Mouse (Mus musculus): ENCODE data around the gene Olfr355. TPM values are rescaled to one million over a fixed set of nuclear protein-coding genes. Genes with fewer than 3 reads are reported as not detected.

The Olfr355 gene
- not detected for total RNA-seq (2023)

DNA sequence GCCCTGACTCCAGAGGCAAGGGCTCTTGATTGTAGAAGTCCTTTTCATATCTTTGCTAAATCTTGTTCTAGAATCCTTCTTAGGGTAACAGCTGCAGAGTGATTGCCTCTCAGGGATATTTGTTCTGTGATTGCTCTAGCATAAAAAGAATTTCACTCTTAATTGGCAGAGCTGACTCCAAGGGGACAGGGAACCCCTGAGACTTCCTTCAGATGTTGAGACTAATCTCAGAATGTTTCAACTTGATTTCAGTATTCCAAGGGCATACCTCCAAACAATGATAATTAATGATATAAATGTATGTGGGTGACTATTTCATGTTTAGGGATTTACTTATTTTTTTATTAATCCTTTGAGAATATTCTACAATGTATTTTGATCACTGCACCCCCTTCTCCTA, at the start of gene Olfr355:
Gene Olfr355 (minus strand): TSS at position 101 of the 400 bp plus-strand sequence.

DNA sequence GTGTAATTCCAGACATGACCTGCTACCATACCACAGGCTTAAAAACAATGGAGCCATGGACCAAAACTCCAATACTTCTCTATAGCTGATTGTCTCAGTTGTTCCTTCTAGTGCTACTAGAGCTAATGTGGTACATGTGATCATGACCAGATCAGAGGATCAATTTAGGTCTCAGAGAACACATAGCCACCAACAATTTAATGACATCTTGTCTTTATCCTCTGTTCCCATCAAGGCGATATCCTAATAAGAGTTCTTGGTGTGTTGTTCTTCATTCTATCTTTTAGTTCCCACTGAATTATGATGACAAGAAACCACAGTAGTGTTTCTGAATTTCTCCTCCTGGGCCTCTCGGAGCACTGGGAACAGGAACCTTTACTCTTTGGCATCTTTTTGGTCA, 8.1 kb upstream of the Olfr355 start, which contains the start of gene Olfr356:
Gene Olfr356 (plus strand): TSS at position 301 of the 400 bp plus-strand sequence.

GRCm38 (mm10) chr2:36905380-36905779, 23.3 kb downstream of the Olfr355 start, which contains the start of gene Olfr354:
TSS of gene Olfr354 (plus strand) at chr2:36905680.

DNA sequence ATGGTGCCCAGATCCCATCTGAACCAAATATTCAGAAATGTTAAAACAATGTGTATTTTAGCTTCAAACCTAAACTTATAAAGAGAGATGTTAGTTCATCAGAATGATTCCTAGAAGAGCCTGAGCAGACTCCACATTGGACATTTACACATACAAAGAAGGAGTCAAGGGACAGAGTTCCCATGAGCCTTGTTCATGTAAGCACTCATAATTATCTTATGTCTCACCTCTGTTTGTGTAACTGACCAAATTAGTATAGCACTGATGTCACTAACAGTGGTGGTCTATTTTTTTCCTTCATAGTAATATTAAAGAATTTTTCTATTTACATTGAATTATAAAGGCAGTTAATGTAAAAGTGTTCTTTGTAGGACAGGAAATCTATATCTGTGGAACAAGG, 35.9 kb downstream of the Olfr355 start, which contains the start of gene Olfr353:
Gene Olfr353 (minus strand): TSS at position 101 of the 400 bp plus-strand sequence.

Other genes with a start within 250 kb of the Olfr355 start
- gene Olfr346, start 243.1 kb downstream of the Olfr355 start, total RNA-seq (2023), result not detected
- not detected for gene Olfr347, start 197.0 kb downstream of the Olfr355 start, total RNA-seq (2023)
- gene Olfr348, start 144.6 kb downstream of the Olfr355 start, total RNA-seq (2023), result not detected
- gene Olfr50, start 138.4 kb downstream of the Olfr355 start, total RNA-seq (2023), result not detected
- not detected for gene Olfr3, start 111.9 kb downstream of the Olfr355 start, total RNA-seq (2023)
- gene Olfr350, start 82.6 kb downstream of the Olfr355 start, total RNA-seq (2023), result not detected
- gene Olfr351, start 66.2 kb downstream of the Olfr355 start, total RNA-seq (2023), result not detected
- not detected for gene Olfr352, start 60.4 kb downstream of the Olfr355 start, total RNA-seq (2023)
- not detected for gene Olfr353, start 36.0 kb downstream of the Olfr355 start, total RNA-seq (2023)
- gene Olfr354, start 23.2 kb downstream of the Olfr355 start, total RNA-seq (2023), result not detected
- gene Olfr356, start 8.2 kb upstream of the Olfr355 start, total RNA-seq (2023), result not detected
- not detected for gene Olfr357, start 64.9 kb upstream of the Olfr355 start, total RNA-seq (2023)
- not detected for gene Olfr358, start 80.4 kb upstream of the Olfr355 start, total RNA-seq (2023)
- not detected for gene Olfr360, start 136.8 kb upstream of the Olfr355 start, total RNA-seq (2023)
- gene Olfr361, start 160.4 kb upstream of the Olfr355 start, total RNA-seq (2023), result not detected
- gene Olfr362, start 189.0 kb upstream of the Olfr355 start, total RNA-seq (2023), result not detected
- not detected for gene Olfr364-ps1, start 210.4 kb upstream of the Olfr355 start, total RNA-seq (2023)

All from CD4-positive naive resting alpha-beta T cell, adult 57 days (primary cell).